15 mouse cellular contexts compared by ENCODE assay signal in the genomic region with DNA sequence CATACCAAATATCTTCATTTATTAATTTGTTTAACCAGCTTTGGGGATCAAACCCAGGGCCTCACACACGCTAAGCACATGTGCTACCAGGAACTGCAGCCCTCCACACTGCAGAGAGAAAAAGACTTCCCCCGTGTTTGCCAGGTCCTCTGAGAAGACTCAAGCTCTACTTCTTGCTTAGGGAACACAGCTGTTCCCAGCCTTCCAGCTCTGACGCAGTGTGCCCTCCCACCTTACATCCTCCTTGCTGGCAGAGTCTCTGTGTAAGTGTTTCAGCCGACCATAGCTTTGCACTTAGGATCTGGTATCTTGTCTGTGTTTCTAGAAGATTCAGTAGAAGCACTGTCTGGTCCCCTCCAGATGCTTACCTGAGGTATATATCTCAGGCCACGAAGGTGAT.
"Had no signal": no experiment of that assay in that cellular context is flagged by ENCODE, and none has a peak within 500 bp of the region (broad histone marks: within the 10 kb centered on the region; RNA-seq: fewer than 3 reads in every experiment).

No protein-coding gene starts in this region.

- H3K27ac ChIP-seq: kidney, embryonic 15.5 days; limb, embryonic 12.5 days; liver, embryonic 13.5 days; lung, embryonic 15.5 days; macrophage; midbrain, embryonic 12.5 days had no signal

- H3K27me3 ChIP-seq: kidney, embryonic 15.5 days; limb, embryonic 12.5 days; liver, embryonic 13.5 days; lung, embryonic 15.5 days; megakaryocyte, embryonic 14.5 days had no signal

- H3K36me3 ChIP-seq: kidney, embryonic 15.5 days; limb, embryonic 12.5 days; liver, embryonic 13.5 days; lung, embryonic 15.5 days; midbrain, embryonic 12.5 days had no signal

- H3K9ac ChIP-seq: kidney, embryonic 15.5 days; limb, embryonic 12.5 days; liver, embryonic 13.5 days; liver, postnatal 0 days; lung, embryonic 15.5 days; midbrain, embryonic 12.5 days had no signal

- H3K4me2 ChIP-seq: kidney, embryonic 15.5 days; limb, embryonic 12.5 days; liver, embryonic 13.5 days; lung, embryonic 15.5 days; midbrain, embryonic 12.5 days had no signal

- ATAC-seq: intestine, embryonic 16.5 days; liver, postnatal 0 days had no signal

- DNase-seq: kidney, adult 2 months; kidney, postnatal 14 days; liver; liver, embryonic 13.5 days; liver, postnatal 0 days; lung, postnatal 14 days; spleen, adult 18-20 months; thymus, postnatal 4 days had no signal

- H3K4me3 ChIP-seq: kidney, embryonic 15.5 days; limb, embryonic 12.5 days; liver, embryonic 13.5 days; lung, embryonic 15.5 days; megakaryocyte, embryonic 14.5 days; midbrain, embryonic 12.5 days had no signal

- H3K9me3 ChIP-seq: kidney, embryonic 15.5 days; limb, embryonic 12.5 days; liver, embryonic 13.5 days; lung, embryonic 15.5 days; megakaryocyte, embryonic 14.5 days; midbrain, embryonic 12.5 days had no signal
